Mouse (Mus musculus) retina, embryonic 14.5 days (tissue): Measurements from ENCODE around the gene Thsd7b.
A peak's percentile ranks its signal among the peaks of the same experiment; 100 is the strongest.
"Not testable (repeated sequence)": the region's sequence is repeated elsewhere in the genome, so short reads cannot be mapped to it uniquely, and the experiment has no call there.

Experiments
- DNase-seq: peaks from one replicate; pipeline ENCODE4 v3.0.0-alpha.2; 2015; ENCODE audit warnings: low spot score

Thsd7b gene

DNA sequence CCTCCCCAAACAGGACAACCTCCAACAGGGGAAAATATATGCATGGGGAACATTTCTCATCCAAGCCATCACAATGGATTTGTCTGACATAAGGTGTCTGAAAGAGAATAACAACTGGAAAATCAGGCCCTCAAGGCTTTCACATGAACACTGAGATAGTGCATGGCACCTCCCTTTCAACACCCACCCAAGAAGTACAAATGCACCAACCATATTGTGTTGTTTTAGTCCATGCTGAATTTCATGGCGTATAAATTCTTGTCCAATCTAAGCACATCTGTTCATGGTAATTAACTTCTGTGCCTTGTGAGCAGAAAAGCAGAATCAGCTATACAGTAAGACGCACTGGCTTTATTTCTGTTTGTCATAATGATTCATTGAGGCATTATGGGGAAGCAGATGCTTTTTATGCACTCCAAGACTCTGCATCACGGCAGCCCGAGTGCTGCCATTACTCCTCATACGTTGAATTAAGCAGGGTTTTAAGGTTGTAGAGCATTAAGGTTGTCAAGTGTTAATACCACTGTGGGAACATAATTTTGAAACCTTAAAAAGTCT lies 577.0 kb downstream of the Thsd7b start:
- no peak for DNase-seq

DNA sequence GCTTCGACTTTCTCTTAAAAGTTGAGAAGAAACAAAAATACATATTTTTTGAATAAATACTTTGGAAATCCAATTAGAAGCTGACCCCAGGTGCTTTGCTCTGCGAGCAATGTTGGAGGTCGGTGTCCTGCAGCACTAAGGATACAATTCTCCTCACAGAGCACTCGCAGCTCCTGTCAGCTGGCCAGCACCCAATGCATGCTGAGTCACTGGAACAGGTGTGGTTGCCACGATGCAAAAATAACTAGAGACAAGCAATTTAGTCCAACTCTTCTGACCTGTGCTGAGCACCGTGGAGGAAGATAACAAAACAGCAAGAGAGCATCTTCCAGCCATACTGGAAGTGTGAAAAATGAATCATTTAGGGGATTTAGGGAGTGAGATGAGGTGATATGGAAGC lies 594.6 kb downstream of the Thsd7b start:
- no peak for DNase-seq

DNA sequence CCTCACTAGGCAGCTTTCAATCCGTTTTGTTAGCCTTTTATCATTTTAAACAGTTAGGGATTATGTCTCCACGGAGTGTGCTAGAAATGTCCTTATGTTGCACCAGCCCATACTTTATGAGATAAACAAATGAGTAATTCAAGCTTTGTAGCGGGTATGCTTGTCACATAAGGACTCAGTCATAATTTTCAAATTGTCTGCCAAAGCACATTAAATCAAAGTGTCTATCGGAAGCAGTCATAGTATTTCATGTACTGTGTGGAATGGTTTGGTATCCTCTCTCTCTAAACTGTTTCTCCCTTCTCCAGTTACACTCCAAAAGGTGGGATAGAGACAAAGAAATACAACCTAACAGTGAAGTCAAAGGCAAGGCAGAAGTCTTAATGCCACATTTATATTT lies 601.3 kb downstream of the Thsd7b start:
- no peak for DNase-seq

DNA sequence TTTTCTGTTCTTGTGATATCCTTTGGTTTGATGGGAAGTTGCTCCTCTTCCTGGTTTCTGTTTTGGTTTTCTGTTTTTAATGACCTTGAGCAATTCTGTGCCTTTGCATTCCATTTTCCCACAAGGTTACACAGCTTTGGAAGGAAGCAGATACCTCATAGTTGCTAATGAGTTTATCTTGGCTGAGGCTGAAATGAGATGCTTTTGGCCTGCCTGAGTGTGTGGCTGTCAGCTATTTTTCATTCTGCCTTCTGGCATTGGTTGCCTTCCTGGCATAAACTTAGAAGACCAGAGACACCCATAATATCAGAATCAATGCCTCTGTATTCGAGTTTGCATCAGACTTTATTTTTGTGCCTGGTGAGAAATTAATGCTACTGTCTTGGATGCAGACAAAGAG lies 614.8 kb downstream of the Thsd7b start:
- DNase-seq = no peak

DNA sequence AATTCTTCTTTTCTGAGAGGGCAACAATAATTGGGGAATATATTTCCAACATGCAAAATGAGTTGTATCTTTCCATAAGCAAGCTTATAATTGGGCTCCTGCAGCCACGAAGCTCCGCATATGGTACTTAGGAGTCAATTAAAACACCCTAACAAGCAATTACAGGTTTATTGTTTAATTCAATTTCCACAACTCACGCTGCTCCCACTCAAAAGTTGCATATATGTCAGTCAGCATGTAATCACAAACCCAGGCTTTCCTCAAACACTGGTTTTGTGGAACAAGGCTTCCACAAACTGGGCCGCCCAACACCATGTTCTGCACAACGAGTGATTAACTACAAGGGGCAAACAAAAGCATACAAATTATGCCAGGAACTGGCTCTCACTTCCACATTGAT lies 625.0 kb downstream of the Thsd7b start:
- no peak for DNase-seq

DNA sequence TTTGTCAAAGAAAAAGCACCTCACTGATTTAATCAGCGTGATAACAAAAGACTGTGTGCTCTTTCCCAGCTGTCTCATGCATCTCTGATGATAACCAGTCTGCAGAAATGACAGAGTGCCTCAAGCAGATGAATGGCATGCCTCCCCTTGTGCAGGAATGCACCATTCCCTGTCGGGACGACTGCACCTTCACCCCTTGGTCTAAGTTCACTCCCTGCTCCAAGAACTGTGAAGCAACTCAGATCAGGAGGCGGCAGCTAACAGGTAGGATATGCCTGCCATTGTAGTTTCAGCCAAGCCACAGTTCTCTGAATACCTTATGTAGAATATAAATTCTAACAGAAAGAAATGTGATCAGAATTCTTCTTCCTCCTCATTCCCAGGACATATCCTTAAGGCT lies 642.4 kb downstream of the Thsd7b start:
- no peak for DNase-seq

DNA sequence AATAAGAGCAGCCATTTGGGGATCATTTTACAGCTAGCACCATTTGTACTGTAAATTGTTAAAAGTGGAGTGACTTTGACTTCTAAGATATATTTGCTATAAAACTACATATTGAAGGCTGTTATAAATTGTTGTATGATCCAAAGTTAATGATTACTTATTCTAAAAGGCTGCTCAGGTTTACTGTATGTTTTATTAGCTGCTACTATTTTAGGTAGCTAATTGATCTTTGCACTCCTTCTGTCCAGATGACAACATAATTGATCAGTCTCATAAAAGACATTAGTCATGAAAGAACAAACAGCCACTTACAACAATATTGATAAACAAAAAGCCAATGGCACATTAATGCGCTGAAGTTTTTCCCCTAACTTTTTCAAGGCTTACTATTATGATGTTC lies 644.5 kb downstream of the Thsd7b start:
- no peak for DNase-seq

DNA sequence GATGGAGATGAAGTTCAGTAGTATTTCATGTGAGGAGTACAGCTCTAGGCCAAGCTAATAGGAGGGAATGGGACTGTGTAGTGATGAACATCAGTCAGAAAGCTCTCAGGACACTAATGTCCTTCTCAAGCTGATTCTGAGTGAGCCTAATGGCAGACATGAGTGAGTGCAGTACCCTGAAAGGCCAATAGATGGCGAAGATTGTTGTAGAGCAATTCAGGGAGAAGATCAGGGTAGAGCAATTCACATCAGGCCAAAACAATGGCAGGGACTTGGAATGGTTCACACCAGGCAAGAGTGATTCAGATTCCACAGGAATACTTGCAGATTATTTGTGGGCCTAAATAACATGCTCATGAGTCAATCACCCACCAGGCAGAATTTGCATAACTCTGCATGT lies 646.3 kb downstream of the Thsd7b start:
- DNase-seq = peak; percentile 5

DNA sequence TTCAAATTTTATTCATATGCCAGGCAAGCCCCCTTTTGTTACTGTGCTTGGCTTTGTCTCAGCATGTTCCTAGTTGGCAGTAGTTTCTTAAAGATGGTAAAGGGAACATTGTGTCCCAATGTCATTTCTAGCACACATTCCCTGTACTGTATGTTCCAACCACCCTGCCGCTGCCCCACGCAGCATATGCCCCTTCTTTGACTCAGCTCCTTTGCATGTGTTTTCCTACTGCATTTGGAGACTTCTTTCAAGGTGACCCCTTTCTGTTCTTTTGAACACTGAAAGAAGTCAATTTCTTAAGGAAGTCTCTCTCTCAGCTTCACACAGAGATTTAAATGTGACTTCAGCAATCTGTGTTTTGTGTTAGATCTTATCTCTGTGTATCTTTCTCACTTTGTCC lies 657.9 kb downstream of the Thsd7b start:
- DNase-seq = no peak

DNA sequence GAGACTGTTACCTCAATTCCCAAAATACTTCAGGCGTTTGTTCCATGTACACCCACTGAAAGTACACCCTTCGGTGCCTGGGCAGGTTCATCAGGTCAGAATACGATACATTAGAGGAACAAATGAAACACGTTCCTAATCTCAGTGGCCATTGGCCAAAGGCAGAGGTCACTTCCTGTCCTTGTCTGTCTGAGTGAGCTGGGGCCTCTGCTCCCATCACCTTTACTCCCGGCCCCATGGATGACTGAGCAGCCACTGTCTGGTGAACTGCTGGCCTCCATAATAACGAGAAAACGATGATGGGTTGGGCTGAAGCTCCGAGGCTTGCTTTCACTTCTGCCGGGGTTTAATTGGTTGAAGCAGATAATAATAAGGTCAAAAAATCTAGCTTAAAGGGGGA lies 670.0 kb downstream of the Thsd7b start:
- DNase-seq = peak; percentile 36

DNA sequence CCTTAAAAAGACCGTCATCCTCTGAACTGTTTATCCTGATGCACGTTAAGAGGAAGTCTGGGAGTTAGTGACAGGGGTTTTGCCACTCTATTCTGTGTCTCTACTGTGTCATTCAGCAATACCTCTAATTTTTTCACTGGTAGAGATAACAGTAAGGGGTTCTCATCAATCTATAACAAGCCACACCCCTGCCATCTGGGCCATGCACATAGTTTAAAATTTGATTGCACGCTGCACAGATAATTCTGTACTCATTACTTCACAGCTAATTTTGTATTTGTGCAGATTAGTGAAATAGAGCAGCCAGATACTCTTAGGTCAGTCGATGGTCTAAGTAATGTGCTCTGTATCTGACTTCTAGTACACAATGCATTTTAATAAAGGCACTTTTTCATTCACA lies 673.9 kb downstream of the Thsd7b start:
- peak; percentile 1 for DNase-seq

DNA sequence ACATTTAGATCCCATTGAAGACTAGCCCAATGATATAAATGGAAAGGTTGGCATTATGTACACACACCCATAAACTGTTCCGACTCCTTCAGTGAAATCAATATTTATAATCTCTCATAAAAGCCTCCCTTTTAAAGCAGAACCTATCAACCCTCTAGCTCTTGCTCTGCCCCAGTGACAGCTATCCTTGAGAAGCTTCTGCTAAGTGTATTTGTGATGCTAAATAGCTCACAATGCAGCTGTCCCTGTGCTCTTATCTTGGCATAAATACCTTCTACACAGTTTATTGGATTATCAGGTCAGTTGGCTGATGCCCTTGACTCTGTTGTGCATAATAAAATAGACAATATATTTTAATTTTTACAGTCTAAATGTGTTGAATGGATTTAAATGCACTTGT lies 682.4 kb downstream of the Thsd7b start:
- no peak for DNase-seq

DNA sequence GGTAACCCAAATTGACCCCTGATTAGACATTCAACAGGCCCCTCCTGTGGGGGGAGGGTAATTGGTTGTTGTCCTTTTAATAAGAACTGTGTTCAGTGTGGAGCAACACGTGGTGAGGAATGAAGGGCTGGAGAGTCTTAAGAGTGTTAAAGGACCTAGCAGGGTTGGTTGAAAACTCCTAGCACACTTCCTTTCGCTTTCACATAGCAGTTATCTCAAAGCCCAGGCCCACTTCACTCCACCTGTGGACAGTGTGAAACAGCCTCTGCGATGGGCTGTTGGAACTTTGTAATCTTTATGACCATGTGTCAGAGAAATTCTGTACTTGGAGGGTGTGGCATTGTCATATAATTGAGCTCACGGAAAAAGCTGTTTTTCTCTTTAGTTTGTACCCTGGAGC lies 683.5 kb downstream of the Thsd7b start:
- DNase-seq = no peak

DNA sequence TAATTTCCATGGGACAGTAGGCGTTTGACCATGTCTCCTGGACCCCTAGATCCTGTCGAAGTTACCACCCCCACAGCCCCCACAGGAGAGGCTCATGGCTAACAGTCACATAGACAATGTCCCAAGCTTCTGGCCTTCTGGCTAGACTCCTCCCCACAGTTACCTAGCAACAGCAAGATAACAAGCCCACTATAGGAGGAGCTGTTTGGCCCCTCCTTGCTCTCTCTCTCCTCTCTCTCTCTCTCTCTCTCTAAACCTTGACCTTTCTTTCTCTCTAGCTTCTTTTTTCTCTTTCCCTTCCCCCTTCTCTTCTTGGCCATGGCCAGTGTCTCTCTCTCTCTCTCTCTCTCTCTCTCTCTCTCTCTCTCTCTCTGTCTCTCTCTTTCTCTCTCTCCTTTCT lies 686.2 kb downstream of the Thsd7b start:
- DNase-seq = not testable (repeated sequence)

DNA sequence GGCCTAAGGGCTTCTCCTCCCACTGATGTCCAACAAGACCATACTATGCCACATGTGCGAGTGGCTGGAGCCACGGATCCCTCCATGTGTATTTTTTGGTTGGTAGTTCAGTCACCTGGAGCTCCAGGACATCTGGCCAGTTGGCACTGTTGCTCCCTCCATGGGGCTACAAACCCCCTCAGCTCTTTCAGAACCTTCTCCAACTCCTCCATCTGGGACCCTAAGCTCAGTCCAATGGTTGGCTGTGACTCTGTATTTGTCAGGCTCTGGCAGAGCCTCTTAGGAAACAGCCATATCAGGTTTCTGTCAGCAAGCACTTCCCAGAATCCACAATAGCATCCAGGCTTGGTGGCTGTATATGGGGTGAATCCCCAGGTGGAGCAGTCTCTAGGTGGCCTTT lies 690.1 kb downstream of the Thsd7b start:
- DNase-seq = no peak

DNA sequence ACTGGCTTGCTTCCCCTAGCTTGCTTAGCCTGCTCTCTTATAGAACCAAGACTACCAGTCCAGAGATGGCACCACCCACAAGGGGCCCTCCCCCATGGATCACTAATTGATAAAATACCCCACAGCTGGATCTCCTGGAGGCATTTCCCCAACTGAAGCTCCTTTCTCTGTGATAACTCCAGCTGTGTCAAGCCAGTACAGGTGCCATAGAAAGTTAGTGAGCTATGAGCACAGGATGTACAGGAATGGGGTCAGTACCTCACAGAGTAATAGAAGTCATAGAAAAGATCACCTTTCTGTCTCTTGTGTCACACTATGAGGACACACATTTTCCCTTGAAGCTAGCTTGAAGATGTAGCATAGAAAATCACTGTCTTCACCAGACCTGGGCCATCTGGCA lies 716.1 kb downstream of the Thsd7b start:
- DNase-seq = not testable (repeated sequence)

DNA sequence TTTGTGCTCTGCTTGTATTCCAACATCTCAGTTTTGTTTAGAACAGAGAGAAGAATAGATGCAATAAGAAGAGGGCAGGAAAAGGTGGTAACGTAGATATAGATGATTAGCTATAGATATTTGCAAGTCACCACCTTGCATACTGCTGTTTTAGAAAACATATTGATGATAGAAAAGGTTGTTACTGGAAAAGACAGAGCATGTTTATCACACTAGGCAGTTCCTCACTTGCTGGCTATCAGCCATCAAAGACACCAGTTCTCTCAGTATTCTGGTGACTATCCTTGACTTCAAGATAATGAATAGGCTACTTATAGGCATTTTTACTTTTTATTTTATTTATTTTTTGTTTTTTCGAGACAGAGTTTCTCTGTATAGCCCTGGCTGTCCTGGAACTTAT lies 717.7 kb downstream of the Thsd7b start:
- no peak for DNase-seq

DNA sequence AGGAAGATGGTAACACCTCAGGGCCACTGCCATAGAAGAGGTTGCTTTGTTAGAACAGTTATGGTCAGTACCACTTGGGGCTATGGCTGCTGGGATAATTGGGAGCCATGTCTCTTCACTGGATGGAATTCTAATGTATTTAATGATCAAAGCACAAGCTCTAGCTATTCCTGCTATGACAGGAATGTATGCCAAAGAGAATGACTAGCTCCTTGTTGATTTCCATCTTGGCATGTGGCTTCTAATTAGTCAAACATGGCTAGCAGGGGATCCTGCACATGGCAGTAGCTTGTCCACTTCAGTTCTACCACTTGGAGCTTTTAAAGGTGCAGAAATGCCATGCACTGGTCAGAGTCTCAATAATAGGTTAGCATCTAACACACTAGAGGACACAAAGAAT lies 781.9 kb downstream of the Thsd7b start:
- DNase-seq = no peak

DNA sequence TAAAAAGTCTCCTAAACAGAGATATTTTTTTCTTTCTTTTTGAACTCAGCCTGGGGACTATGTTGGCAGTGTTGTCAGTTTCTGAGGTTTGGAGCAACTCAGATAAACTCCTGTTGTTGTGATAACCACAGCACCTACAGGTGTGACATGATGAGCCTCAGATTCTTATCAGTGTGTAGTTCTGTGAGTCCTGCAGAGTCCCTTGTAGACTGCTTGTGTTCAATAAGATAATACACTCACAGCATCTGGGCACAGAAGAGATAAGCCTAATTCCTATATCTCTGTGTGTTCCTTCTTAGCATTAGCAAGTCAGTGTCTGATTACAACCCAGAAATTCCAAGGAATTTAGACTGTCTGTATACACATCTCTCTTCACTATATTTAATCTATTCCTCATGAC lies 789.0 kb downstream of the Thsd7b start:
- DNase-seq = no peak

DNA sequence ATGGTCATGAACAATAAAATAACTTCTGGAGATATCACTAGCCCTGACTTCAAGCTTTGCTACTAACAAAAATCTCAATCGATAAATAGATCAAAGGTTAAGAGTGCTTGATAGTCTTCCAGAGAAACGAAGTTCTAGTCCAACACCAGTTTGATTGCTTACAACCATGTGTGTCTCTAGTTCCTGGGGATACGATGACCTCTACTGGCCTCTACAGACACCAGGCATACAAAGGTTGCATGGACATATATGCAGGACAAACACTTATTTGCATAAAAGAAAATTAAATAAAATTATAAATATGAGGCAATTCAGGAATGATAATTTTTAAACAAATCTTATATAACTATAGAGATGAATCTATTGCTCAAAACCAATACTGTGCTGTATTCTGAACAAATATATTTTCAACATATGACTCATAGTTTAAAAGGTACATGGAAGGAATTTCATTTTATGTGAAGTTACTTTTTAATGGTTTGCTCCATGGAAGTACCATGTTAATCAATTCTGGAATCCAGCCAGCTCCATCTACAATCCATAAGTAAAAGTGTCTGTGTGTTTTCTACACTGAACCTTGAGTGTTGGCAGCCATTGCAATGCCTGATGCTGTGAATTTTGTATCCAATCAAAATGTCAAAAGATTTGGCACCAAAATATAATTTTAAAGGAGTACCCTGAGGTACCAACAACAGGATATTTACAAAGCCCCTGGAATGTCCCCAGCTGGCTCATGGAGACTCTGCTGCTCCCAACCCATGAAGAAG lies 793.3 kb downstream of the Thsd7b start:
- peak; percentile 7 for DNase-seq

DNA sequence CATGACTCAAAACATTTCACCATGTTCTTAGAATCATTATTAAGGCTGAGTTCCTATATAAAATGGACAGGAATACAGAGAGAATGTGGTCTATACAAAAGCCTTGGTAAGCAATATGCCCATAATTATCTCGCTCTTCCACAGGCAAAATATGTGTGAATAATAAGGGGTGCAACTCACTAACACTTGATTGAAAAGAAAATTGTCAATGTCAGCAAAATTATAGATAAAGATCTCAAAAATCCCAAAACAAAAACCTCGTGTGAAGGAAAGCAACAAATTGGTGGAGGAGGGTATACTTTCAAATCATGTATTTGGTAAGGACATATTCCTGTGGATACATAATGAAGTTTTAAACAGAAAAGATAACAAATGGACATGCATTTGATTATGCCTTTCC lies 810.7 kb downstream of the Thsd7b start:
- no peak for DNase-seq

DNA sequence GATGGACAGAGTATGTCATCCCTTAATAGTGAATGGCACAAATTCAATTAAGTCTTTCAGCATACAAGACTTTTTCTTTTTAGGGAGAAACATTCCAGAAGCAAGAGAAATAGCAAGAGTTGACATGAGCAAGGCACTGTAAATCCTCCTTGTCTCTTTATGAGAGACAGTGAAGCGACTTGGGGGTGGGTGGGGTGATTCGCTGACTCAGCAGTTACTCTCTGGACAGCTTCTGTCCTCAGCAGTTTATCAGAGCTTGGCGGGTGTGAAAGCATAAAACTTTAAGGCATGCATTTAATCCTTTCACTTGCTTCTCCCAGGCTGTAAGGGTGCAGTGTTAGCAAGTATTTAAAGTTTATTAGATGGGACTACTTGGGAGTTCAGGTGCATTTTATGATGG lies 812.1 kb downstream of the Thsd7b start:
- DNase-seq = no peak

DNA sequence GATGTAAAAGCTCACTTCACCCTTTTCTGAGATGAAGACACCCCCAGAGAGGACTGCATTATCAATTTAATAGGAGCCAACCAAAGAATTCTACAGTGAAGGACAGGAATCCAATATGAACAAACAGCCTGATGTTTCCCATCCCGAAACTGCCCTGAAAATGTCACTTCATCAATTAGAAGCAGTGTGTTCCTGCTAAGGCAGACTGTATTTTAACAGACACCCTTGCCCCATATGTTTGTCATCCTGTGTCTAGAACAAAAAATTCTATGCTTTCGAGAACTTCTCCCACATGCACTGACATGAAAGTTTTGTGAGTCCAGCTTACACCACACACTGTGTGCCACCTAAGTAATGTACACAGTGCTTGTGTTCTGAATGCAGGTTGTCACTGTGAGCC lies 812.8 kb downstream of the Thsd7b start:
- no peak for DNase-seq

DNA sequence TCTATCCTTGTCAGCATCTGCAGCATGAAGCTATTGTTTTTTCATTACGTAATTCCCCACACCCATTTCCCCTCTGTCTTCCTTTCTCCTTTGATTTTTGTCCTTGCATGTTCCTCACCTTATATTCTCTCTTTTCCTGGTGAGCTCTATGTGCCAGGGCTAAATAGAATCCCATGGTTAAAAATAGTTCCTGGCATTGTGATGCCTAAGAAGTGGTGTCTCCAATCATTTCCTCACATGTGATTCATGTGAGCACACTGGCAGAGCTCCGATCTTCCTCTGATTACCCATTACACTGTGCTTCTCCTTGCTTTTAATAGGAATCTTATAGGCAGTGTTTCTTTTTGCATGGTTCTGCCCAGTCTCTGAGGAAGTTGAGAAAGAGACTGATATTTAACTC lies 826.1 kb downstream of the Thsd7b start:
- no peak for DNase-seq
